Mouse (Mus musculus) intestine, postnatal 0 days (tissue): Measurements from ENCODE around the gene Kcnmb4. TPM values are rescaled to one million over a fixed set of nuclear protein-coding genes. Genes with fewer than 3 reads are reported as not detected.
A peak's percentile ranks its signal among the peaks of the same experiment; 100 is the strongest.

Experiments used
- ATAC-seq: fragments of 200-750 bp; cut with Nextera tagmentation; 2 replicates; pipeline ENCODE4 v1.8.0; 2017; ENCODE audit warnings: mild to moderate bottlenecking, moderate TSS enrichment, moderate library complexity
- H3K27ac ChIP-seq: fragments of 300-500 bp; sonication (generic); 2 replicates; pipeline ENCODE4 v1.5.1; 2014; ENCODE audit warnings: mild to moderate bottlenecking, low read depth, low read length, moderate library complexity
- H3K27me3 ChIP-seq: fragments of 300-500 bp; sonication (generic); replicated peaks from 2 replicates; pipeline ENCODE4 v1.6.1; 2014; ENCODE audit warnings: low read length, mixed read lengths; ENCODE audit not compliant: control insufficient read depth, insufficient read depth
- H3K36me3 ChIP-seq: fragments of 300-500 bp; sonication (generic); 2 replicates; pipeline ENCODE4 v1.6.1; 2014; ENCODE audit warnings: mild to moderate bottlenecking, moderate library complexity; ENCODE audit not compliant: control insufficient read depth, insufficient read depth
- H3K4me1 ChIP-seq: fragments of 300-500 bp; sonication (generic); replicated peaks from 2 replicates; pipeline ENCODE4 v1.6.1; 2014; ENCODE audit warnings: antibody characterized with exemption, low read length, mixed read lengths; ENCODE audit not compliant: control insufficient read depth, insufficient read depth
- H3K4me2 ChIP-seq: fragments of 300-500 bp; sonication (generic); replicated peaks from 2 replicates; pipeline ENCODE4 v1.6.1; 2014; ENCODE audit warnings: low read depth, mild to moderate bottlenecking, moderate library complexity
- H3K4me3 ChIP-seq: fragments of 300-500 bp; sonication (generic); 2 replicates; pipeline ENCODE4 v1.5.1; 2014; ENCODE audit warnings: low read depth, low read length
- H3K9ac ChIP-seq: fragments of 300-500 bp; sonication (generic); 2 replicates; pipeline ENCODE4 v1.6.1; 2014; ENCODE audit warnings: mild to moderate bottlenecking, low read depth, low read length
- H3K9me3 ChIP-seq: fragments of 300-500 bp; sonication (generic); 2 replicates; pipeline ENCODE4 v1.6.1; 2016; ENCODE audit warnings: mixed run types; ENCODE audit not compliant: control insufficient read depth
- CTCF ChIP-seq: sonication (generic); IDR thresholded peaks from 2 replicates; pipeline ENCODE4 v1.5.1; 2016; ENCODE audit warnings: low read depth, mild to moderate bottlenecking, control low read depth, antibody characterized with exemption, moderate library complexity
- WGBS: fragments of 180-500 bp; shearing (Covaris S2); extraction: QIAGEN DNeasy Blood & Tissue Kit; methylation state at CpG from one replicate; pipeline ENCODE4 v1.1.7; 2014; 5-methylcytosine and 5-hydroxymethylcytosine counted together
- polyA plus RNA-seq: library from polyadenylated mRNA; unstranded; fragments of >200 nt; fragmentation: Nextera tagmentation; extraction: Ambion mirVana; gene quantifications from 2 replicates; pipeline ENCODE4 v1.2.1, GENCODE M21; 2015

The Kcnmb4 gene
- 1.6 and 1.7 TPM in 2 replicates for polyA plus RNA-seq

- 0 out of 2 replicates have a peak, but pooled peaks cover 4% of the 10 kb centered on the region for H3K9me3 ChIP-seq
- no peak within 1 kb of the TSS for H3K27ac ChIP-seq
- peak; percentile 34; the same call in 1 of the 2 replicates for TF ChIP-seq CTCF
- WGBS: 1% methylated on average over 63 of the region's 92 CpGs
- H3K4me2 ChIP-seq: peak within 1 kb of the TSS; percentile 99
- peak within 1 kb of the TSS; percentile 48 for H3K9ac ChIP-seq
- peak; percentile 73 for ATAC-seq
- H3K27me3 ChIP-seq: peaks cover 34% of the 10 kb centered on the region
- peak within 1 kb of the TSS; percentile 67 for H3K4me3 ChIP-seq
- H3K4me1 ChIP-seq: peaks cover 11% of the 10 kb centered on the region; the same call in 1 of the 2 replicates
- no peaks in the 10 kb centered on the region for H3K36me3 ChIP-seq
Measured at GRCm38 (mm10) chr10:116473759-116474549, at the start of gene Kcnmb4. Kcnmb4 (minus strand) TSS chr10:116473878.

- Histone ChIP-seq H3K9ac (no peak overlapping the region), H3K4me1 (no peaks in the 10 kb centered on the region), H3K9me3 (no peaks in the 10 kb centered on the region), H3K27ac (no peak overlapping the region), H3K27me3 (no peaks in the 10 kb centered on the region), H3K4me2 (no peak overlapping the region), H3K36me3 (no peaks in the 10 kb centered on the region), H3K4me3 (no peak overlapping the region)
- WGBS: 87% methylated on average over 1 of the region's 1 CpGs
- ATAC-seq: no peak
- TF ChIP-seq CTCF: no peak
Measured at GRCm38 (mm10) chr10:116519588-116519987, 45.9 kb upstream of the Kcnmb4 start.

- no peaks in the 10 kb centered on the region for H3K27me3 ChIP-seq
- 85% methylated on average over 6 of the region's 6 CpGs for WGBS
- no peak for TF ChIP-seq CTCF
- ATAC-seq: no peak
- H3K27ac ChIP-seq: no peak overlapping the region
- H3K36me3 ChIP-seq: no peaks in the 10 kb centered on the region
- no peak overlapping the region for H3K9ac ChIP-seq
- H3K4me3 ChIP-seq: no peak overlapping the region
- H3K9me3 ChIP-seq: no peaks in the 10 kb centered on the region
- no peak overlapping the region for H3K4me2 ChIP-seq
- H3K4me1 ChIP-seq: no peaks in the 10 kb centered on the region
Measured at GRCm38 (mm10) chr10:116515590-116515989, 41.9 kb upstream of the Kcnmb4 start.

- H3K36me3 ChIP-seq: no peaks in the 10 kb centered on the region
- no peak for ATAC-seq
- H3K4me2 ChIP-seq: no peak overlapping the region
Measured at GRCm38 (mm10) chr10:116515158-116515557, 41.5 kb upstream of the Kcnmb4 start.

GRCm38 (mm10) chr10:116513254-116513635 is 39.6 kb upstream of the Kcnmb4 start:
- no peak for TF ChIP-seq CTCF
- 64% methylated on average over 7 of the region's 7 CpGs for WGBS
- H3K4me3 ChIP-seq: no peak overlapping the region
- H3K36me3 ChIP-seq: no peaks in the 10 kb centered on the region
- no peak overlapping the region for H3K9ac ChIP-seq
- no peaks in the 10 kb centered on the region for H3K9me3 ChIP-seq
- no peak overlapping the region for H3K27ac ChIP-seq
- H3K27me3 ChIP-seq: no peaks in the 10 kb centered on the region
- no peaks in the 10 kb centered on the region for H3K4me1 ChIP-seq
- H3K4me2 ChIP-seq: no peak overlapping the region
- ATAC-seq: no peak

More at GRCm38 (mm10) chr10:116515158-116515557, 41.5 kb upstream of the Kcnmb4 start:
- Histone ChIP-seq H3K9ac (no peak overlapping the region), H3K27ac (no peak overlapping the region), H3K4me1 (no peaks in the 10 kb centered on the region), H3K9me3 (no peaks in the 10 kb centered on the region), H3K27me3 (no peaks in the 10 kb centered on the region), H3K4me3 (no peak overlapping the region)
- TF ChIP-seq CTCF: no peak
- 91% methylated on average over 4 of the region's 4 CpGs for WGBS

- no peak for ATAC-seq
- Histone ChIP-seq H3K27me3 (no peaks in the 10 kb centered on the region), H3K4me3 (no peak overlapping the region), H3K9ac (no peak overlapping the region), H3K27ac (no peak overlapping the region), H3K4me1 (no peaks in the 10 kb centered on the region), H3K4me2 (no peak overlapping the region), H3K36me3 (no peaks in the 10 kb centered on the region), H3K9me3 (no peaks in the 10 kb centered on the region)
- no peak for TF ChIP-seq CTCF
- WGBS: 90% methylated on average over 11 of the region's 11 CpGs
Measured at GRCm38 (mm10) chr10:116512521-116513253, 39.0 kb upstream of the Kcnmb4 start.
